Mouse (Mus musculus) natural killer cell, adult 2 months (primary cell): Measurements from ENCODE around the gene Capzb.

Experiments used
- DNase-seq, 2 experiments: peaks; one replicate each; pipeline ENCODE4 v3.0.0; 2022; ENCODE audit warnings: low spot score in 2 of 2

Capzb gene

DNA sequence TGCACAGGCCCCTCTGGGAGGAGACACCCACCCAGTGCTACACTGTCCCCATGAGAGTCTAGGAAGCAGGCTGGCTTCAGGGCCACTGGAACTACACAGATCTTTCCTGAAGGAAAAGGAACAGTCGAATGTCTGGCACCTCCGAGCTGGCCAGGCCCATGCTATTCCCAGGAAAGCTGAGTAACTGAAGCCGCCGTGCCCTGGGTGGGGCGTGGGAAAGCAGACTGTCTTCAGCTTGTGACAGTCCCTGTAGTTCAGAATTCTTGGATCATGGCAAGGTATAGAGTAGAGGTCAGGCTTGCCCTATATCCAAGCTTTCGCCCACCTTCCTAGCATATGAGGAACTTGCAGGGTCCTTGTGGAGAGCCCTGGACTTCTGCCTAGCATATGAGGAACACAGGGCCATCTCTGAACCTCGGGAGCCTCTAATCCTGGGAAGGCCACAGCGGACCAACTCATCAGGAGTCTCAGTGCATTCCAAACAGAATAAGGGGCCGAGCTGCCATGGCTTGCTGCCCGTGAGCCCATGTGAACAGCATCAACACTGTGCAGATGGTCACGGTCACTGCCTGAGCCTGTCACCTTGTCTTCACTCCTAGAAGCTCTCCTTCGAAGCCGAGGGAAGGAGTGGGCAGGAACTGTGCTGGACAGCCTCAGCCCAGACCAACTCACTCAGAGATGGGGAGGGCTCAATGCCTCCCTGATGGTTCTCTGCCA is 73.2 kb downstream of the Capzb start:
- DNase-seq = no peak

DNA sequence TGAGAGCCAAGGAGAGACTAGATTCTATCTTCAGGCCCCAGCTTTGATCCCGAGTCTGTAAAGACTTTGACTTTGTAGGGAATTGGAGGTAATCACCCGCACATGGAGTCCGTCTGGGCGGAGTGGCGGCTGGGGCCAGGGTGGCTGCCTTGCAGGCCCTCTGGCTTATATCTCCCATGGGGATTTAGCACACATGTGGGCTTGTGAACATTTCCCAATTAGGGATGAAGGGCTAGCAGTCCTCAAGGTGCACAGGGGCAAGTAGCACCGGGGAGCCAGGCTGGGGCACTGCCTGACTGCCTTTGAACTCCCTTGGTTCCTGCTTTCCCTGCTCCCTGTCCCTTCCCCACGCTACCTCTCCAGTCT is 73.8 kb downstream of the Capzb start:
- DNase-seq = no peak

DNA sequence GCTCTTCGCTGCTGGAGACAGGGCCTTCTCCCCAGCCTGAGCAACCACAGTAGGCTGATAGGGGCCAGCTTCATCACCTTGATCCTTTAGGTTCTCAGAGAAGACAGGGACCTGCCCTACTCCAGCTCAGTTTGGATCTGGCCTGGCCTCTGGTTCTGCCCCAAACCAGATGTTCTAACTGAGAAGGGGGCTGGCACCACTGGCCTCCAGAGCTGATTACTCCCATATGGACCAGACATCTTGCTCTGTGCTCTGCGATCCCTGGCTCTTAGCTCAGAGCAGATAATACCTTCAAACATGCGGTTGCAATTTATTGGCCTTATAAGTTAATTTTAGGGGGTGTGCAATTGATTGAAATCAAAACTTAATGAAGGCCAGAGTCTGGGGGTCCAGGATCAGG is 74.6 kb downstream of the Capzb start:
- no peak for DNase-seq

DNA sequence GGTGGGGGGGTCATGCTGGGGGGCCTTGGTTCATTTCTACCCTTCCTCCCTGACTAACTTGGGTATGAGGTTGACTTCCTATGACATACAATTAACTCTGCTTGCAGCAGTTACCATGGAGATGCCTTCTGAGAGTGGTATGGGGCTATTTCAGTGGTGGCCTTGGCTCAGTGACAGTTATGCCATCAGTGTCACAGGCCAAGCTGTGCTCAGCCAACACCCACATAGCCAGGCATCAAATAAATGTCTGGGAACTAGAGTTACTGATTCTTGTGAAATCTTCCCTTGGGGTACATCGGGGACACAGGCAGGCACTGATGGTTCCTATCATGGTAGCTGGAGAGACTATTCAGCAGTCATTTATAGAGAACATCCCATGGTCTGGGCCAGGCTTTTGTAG is 75.5 kb downstream of the Capzb start:
- no peak for DNase-seq

DNA sequence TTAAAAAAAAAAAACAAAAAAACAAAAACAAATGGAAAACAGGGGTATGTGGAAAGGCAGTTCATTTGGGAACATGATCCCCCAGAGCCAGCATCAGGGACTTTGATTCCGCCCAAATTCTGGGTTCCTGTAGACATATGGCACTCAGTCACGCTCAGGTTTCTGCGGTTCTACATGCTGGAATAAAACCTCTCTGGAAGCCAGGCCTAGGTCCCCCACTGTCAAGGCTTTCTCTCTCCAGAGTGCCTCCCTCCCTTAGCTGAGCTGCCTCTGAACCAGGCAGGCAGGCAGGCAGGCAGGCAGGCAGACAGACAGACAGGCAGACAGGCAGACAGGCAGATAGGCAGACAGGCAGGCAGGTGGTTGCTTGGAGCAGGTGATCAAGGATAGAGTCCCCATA is 77.5 kb downstream of the Capzb start:
- DNase-seq = no peak

DNA sequence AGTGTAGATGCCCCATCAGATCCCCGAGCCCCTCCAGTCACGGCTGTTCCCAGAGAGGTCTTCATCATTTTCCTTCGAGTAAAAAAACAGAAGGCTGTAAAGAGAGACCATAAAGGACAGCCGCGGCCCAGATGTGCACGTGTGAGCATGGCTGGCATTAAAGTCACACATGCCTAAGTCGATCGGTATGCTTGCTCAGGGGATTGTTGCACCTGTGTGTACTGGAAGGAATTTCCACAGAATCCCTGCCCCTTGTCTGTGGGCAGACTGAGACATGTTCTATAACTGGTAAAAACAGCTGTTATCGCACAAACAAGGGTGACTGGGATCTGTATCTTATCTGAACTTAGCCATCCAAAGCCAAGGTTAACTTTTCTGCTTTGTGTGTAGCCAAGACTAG is 78.9 kb downstream of the Capzb start:
- no peak for DNase-seq

DNA sequence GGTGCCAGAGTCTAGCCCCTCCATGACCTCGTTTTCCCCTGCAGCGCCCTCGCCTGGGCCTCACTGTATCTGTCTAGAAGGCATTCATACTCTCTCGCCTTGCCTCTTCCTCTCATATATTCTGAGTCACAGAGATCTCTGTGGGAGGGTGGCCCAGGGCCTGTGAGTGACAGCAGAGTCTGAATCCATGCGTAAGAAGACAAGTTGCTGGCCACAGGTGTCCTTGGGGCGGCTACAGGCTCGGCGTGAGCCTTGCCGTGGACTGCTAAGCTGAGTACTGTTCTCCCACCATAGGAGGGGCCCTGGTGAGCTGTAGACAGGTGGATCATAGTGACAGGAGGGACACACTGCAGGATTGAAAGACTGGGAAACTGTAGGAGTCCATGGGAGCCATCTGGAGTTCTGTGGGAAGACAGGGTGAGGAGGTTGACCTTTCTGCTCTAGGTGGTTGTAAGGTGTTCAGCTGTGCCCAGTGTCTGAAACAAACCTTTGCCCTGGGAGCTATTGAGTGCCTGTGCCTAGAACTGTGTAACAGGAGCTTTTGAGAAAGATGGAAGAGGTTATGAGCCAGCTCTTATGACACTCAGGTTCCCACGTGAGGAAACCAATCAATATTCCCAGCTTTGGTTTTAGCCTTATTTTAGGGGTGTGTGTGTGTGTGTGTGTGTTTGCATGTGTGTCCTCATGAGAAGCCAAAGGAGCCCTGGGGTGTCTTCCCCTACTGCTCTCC is 80.4 kb downstream of the Capzb start:
- DNase-seq = no peak

DNA sequence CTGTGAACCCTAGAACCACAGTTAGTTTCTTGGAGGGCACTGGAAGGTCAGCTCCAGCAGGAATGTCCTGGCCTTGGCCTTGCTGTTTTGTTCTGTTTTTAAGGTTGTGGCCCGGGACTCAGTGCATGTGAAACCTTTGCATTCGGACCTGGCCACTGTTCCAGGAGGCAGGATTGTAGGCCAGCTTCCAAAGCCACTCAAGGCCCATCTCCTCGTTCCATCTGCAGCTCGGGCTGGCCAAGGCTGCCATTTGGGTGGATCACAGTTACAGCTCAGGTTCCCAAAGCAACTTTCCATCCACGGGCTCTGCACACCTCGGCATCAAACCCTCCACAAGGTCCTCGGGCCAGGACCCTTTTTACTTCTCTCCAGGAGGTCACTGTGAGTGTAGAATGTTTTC is 81.9 kb downstream of the Capzb start:
- no peak for DNase-seq

DNA sequence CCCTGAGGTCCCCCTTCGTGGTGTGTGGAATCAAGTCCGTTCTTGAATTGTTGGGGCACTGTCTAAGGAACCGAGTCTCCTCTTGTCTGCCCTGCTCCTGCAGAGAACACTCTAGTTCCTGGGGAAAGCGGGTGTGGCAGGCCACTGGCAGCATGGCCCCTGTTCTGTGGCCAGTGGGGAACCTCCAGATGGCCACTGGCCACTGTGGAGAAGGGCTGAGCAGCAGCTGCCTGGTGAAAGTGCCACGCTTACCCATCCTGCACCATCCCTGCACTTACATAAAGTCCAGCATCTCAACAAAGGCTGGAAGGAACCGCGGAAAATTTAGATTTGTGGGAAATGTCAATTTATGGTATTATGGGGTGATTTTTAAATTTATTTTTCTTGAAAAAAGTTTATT is 83.7 kb downstream of the Capzb start:
- DNase-seq = no peak

DNA sequence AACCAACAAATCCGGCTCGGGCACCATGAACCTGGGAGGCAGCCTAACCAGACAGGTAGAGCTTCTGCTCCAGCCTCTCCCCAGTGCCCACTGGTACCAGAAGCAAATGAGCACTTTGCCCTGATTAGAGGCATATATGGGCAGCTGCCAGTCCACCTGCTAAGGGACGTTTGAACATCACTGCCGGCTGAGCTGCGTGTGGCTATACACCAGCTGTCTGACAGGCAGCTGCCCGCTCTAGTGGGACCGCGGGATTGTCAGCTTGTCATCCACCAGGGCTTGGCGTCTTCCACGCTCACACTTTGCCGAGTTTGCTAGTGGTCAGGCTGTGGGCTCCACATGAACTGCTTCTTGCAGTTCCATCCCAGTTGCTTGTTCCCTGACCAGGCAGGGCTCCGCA is 87.8 kb downstream of the Capzb start:
- no peak for DNase-seq

DNA sequence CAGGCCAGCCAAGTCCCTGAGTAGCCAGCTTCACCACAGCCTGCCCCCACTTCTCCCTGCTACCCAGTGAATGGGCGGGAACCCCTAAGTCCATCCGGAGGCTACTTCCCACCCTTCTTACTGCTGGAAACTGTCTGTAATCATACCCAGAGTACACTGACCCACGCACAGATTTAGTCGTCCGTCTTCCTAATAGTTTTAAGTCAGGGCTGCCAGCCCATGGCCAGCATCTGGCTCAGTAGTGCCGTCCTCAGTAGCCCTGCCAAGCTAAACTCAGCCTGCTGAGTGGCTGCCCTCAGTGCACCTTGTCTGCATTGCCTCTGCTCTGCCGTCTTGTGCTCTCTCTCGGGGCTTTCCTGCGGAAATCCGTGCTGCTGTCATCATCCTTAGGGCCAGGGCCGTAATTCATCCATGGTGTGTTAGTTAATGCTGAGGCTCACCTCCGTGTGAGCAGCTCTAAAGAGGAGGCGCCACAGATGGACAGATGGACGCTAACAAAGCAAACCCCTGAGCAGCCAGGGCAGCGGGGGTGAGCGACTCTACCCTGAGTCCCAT is 89.2 kb downstream of the Capzb start:
- DNase-seq = no peak

DNA sequence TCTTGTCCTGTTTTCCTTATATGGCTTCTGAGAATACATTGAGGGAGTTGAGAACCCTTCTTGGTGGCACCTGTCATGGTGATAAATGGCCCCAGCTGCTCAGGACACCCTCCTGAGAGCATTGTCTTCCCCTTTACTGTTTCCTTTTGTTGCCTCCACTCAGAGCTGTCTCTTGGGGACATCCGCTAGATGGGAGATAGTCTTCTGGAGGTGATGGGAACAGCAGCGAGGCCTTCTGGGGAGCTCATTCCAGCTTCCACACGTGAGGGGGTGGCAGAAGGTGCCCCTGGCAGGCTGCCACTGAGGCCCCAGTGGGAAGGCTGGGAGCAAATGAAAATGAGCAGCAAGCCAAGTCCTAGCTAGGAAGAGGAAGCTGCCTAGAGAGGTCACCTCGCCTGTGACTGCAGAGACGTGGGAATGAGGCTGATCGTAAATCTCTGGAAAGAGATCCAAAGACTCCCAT is 90.3 kb downstream of the Capzb start:
- DNase-seq = no peak

DNA sequence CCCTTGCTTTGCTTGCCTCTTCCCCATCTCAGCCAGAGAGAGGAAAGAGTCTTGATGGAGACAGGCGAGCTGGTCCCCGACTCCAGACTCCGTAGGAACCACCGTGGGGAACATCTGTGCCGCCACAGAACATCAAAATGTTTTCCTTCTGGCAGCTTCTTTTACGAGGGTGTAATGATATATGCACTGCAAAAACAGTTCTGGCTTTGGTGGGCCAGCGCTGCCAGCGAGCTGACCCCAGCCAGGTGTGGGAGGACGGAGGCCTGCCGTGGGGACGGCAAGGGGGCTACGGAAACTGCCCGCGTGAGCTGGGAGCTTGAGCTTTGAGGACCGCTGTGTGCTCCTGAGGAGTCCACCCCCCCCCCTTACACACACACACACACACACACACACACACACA is 92.2 kb downstream of the Capzb start:
- DNase-seq = no peak

DNA sequence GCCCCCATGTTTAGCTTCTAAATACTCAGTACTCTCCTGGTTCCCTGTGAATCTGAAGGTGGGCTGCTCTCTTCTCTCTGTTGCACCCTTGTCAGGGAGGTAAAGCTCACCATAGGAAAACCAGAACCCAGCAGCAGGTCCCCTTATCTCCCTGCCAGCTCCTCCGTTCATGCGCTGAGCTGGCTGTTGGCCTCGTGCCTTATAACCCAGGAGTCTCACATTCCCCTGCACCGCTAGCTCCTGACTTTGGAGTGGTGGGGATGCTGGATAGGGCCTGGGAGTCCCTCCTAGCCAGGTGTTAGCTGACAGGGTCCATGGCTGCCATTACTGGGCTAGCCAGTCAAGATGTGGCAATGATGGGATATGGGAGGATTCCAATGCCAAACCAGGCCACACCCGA is 93.5 kb downstream of the Capzb start:
- no peak for DNase-seq

DNA sequence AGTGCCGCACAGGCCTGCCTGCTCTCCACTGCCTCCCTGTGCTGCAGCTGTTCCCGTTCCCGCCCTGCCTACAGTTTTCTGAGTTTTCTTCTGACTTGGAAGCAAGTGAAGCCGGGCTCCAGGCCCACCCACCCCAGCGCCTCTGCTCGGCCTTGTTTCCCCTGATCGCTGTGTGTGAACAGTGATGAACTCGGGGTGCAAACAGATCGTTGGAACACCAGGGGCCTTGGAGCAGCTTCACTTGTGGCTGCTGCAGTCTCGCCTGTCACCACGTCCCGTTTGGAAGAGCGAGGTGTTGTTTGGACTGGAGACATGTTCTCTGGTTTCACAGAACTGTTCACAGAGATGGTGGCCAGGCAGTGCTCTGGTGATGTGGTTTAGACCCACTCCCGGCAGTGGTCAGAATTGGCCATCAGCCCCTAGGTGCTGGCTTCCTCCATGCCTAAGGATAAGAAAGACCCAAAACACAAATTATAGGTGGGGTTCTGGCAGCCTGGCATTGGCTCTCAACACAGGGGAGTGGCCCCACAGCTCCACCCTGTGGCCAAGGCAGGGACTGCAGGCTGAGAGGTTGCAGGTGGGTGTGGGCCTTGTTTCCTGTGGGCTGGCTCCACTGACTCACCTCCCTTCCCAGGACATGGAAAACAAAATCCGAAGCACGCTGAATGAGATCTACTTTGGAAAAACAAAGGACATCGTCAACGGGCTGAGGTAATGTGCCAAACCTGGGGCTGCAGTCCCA is 94.6 kb downstream of the Capzb start:
- peak; percentile 62 to 75 for DNase-seq

DNA sequence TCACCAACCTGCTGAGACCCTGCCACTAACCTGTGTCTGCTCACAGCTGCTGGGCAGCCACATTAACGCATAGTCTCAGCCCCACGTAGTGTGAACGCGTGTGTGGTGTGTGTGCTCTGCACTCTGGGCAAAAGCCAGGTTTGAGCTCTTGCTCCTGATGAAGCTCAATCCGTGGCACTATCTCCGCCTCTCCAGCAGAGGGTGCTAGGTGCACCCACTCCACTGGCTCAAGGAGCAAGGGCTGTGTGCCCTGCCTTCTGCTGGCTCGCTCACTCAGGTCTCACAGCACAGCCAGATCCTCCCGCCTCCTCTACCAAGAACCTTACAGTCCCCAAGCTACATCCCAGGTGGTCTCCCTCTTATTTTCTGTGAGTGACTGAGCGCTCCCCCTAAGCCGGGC is 96.3 kb downstream of the Capzb start:
- peak in 1 of 2 experiments; percentile 33 for DNase-seq

DNA sequence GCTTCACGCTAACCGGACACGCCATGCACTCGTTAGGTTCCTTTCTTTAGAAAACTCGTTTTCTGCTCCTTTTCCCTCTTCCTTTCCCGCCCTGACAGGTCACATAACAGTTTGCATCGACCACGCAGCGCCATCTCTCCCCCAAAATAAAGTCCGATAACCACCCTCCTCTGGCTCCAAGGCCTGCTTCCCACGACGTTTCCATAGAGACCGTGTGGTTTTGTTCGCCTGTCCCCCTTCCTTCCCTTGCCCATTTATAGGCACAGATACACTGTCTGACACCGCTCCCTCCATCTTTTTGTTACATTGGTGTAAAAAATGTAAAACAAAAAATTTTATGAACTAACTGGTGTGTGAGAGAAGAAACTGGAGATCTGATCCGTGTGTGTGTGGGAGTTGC is 98.4 kb downstream of the Capzb start:
- no peak for DNase-seq

DNA sequence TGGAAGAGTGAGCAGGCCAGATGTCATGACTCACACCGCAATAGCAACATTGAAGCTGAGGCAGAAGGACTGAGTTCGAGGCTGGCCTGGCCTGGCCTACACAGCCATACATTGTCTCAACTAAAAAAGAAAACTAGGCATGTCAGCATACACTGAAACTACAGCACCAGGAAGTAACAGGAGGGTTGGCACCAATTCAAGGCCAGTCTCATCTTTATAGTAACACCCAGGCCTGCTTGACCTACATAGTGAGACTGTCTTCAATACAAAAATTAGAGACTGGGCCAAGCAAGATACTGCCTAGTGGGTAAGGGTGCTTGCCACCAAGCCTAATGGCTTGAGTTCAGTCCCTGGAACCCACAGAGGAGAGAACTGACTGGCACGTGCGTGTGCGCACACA is 99.3 kb downstream of the Capzb start:
- no peak for DNase-seq

DNA sequence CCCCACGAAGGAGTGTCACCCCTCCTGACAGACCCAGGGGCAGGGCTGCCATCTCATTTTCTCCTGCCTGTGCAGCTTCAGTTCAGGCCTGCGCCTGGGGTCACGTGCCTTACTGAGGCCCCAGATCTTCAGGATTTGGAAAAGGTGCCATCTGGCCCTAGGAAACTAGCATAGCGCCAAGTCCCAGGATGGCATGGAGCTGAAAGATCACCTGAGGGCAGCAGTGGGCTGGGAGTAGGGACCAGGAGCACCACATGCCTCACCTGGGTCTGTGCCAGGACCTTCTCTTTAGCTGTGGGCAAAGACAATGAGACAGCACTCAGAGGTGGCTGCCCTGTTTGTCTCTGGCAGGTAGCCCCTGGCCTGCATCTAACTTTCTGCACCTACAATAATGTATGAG is 104.9 kb downstream of the Capzb start:
- no peak for DNase-seq

DNA sequence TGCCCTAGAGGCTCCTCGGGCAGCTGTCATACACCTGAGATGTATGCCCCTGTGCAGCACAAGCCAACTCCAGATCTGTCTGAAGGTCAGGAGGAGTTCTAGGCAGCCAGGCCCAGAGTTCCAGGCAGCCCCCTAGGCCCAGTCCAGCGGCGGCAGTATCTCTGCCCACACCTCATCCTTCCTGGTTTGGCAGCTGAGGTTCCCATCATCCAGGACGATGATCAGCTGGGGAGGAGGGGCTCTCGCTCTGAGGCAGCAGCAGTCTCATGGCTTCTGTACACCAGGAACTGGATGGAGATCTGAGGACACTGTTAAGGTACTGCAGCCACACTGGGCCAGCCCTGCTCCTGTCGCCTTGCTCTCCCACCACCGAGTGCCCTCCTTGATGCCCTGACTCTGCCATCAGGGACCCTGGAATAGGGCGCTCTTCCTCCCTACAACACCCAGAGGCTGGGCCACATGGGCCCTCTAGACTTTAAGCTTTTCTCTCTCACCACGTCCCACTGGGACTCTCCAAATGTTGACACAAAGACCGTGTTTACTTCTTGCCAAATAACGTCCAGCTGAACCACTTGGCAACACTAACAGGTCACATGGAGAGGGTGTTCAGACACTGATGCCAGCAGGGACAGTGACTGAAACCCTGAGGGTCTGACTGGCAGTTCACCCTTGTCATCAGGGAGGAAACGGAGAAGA is 106.1 kb downstream of the Capzb start:
- DNase-seq = no peak

DNA sequence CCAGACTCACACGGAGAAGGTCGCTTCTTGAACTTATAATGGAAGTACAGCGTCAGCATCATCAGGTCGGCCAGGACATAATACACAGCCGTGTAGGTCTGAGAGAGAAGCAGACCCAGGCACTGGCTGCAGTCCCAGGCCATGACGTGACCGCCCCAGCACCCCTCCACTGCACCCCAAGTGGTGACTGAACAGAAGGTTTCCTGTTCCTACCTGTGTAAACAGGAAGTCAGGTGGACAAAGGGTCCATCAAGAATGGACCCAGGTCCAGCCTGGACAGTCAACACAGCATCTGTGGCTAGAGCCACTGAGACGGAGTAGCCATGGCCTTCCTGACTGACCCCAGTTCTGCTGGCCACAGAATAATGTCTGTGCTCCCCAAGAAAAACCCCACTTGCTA is 109.1 kb downstream of the Capzb start:
- DNase-seq = no peak

DNA sequence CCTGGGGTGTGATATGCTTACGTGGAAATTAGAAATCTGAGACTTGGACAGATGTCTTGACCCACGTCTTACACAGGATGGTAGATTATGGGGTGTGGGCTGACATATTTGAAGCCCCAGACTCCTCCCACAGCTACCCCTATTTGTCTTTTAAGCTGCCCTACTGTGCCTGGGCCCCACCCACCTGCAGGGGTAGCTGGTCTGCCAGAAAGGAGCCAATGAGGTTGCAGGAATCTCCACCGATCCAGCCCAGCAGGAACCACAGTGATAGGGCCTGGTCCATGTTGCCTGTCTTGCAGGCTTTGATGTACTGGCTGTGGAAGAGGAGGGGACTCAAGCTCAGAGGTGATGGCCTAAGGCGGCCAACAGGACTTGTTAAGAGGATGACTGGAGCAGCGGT is 109.5 kb downstream of the Capzb start:
- DNase-seq = no peak
